Mouse (Mus musculus): ENCODE results near the gene Abca17. TPM values are rescaled to one million over a fixed set of nuclear protein-coding genes. Genes with fewer than 3 reads are reported as not detected.
A peak's percentile ranks its signal among the peaks of the same experiment; 100 is the strongest.

Abca17 gene
- polyA plus RNA-seq, 1 experiment from 2014 or later, result not detected

DNA sequence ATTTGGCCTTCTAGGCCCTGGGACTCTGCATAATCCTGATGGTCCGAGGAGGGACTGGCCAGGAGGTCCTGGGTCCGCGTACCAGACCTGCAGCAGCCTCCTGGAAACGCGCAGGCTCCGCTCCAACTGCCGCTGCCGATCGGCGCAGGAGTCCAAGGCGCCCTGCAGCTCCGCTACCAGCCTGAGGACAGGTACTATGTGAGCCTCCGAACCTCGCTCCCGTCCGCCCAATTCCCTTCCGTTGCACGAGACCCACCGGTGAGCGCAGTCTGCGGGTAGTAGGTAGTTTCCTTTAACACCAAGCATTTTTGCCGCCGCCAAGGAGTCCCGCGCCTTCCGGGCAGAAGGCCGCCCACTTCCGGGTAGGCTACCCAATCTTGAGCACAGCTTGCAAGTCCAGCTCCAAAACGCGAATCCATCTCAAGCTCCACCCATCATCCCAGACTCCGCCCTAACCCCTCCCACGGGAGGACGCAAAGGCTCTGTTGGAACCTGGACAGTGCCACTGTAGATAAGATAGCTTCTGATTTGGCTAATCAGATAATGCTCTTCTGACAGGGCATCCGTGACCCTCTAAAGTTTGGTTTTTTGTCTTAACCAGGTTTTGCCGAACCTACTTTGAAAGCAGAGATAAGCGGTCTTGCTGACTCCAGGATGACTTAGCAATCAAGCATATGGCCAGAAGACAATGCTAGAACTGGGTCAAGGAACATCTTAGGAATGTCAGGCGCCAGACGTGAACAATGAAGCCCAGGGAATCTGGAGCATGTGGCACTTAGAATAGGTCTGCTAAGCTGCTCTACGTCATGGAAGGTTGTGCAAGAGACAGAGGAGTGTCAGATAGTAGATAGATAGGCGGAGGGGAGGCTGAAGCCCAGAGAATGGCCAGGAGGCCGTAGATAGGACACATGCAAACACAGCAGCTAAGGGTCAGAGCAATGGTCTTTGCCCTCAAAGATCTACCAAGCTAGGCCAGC, 130.1 kb downstream of the Abca17 start, which contains the start of gene Tedc2:
Tedc2 (minus strand) TSS at position 417 of the 977 bp plus-strand sequence.
- peaks cover 14% of the 10 kb centered on the region for H3K4me1 ChIP-seq (ENCODE audit: control insufficient read depth, insufficient read depth, low read length)
- H3K4me3 ChIP-seq (ENCODE audit: low read length), result peak within 1 kb of the TSS; percentile 93
- H3K4me2 ChIP-seq (ENCODE audit: low read depth, low read length), result peak within 1 kb of the TSS; percentile 95
- no peaks in the 10 kb centered on the region for H3K27me3 ChIP-seq (ENCODE audit: control insufficient read depth, insufficient read depth, low read length)
- H3K36me3 ChIP-seq (ENCODE audit: control insufficient read depth, insufficient read depth), result peaks cover 34% of the 10 kb centered on the region
- 2% methylated on average over 41 of the region's 41 CpGs for WGBS
- ATAC-seq (replicated peaks; ENCODE audit: extremely low read depth, insufficient read depth, low FRiP score), result peak; percentile 91
- peak within 1 kb of the TSS; percentile 88 for H3K9ac ChIP-seq (ENCODE audit: low read length)
- peak within 1 kb of the TSS; percentile 68 for H3K27ac ChIP-seq (ENCODE audit: low read length)
- no peaks in the 10 kb centered on the region for H3K9me3 ChIP-seq (replicated peaks; ENCODE audit: control insufficient read depth, low read length)

DNA sequence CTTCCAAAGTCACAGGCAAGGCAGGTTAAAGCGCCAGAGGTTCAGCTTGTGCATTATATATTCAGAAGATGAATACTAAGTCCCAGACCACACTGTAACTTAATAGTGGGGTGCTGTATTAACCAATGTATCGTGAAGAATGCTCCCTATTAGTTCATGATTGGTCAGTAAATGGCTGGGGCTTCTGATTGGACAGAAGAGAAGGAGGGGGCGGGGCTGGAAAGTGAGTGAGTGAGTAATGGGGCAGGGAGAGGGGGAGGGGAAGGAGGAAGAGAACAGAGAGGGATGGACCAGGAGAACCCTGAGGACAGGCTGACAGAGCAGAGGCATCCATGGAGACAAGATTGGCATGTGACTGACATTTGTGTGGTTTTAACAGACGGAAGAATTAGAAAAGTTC, 134.0 kb downstream of the Abca17 start:
- no peak overlapping the region for H3K27ac ChIP-seq (ENCODE audit: low read length)
- H3K4me1 ChIP-seq (ENCODE audit: control insufficient read depth, insufficient read depth, low read length), result peaks cover 19% of the 10 kb centered on the region
- no peak overlapping the region for H3K9ac ChIP-seq (ENCODE audit: low read length)
- H3K27me3 ChIP-seq (ENCODE audit: control insufficient read depth, insufficient read depth, low read length), result peaks cover 4% of the 10 kb centered on the region; the same call in 1 of the 2 replicates
- H3K4me2 ChIP-seq (ENCODE audit: low read depth, low read length), result no peak overlapping the region
- no peak overlapping the region for H3K4me3 ChIP-seq (ENCODE audit: low read length)
- peaks cover 17% of the 10 kb centered on the region for H3K36me3 ChIP-seq (ENCODE audit: control insufficient read depth, insufficient read depth)
- H3K9me3 ChIP-seq (replicated peaks; ENCODE audit: control insufficient read depth, low read length), result no peaks in the 10 kb centered on the region
- WGBS, result 69% methylated on average over 4 of the region's 4 CpGs
- no peak for ATAC-seq (replicated peaks; ENCODE audit: extremely low read depth, insufficient read depth, low FRiP score)

Small RNAs within 50 kb of the gene (microRNA-seq; reads per million reads assigned to microRNA genes)
- gene Gm24427 (not detected), gene Mir5134 (1.2 reads per million), gene Mir6965 (1.2 reads per million)

Other genes with a start within 250 kb of the Abca17 start
- 40.1 and 40.5 TPM in 2 replicates for gene Pdpk1, start 200.1 kb downstream of the Abca17 start, polyA plus RNA-seq (2015; fragmentation: Nextera tagmentation; extraction: Ambion mirVana)
- 25.2 and 28.0 TPM in 2 replicates for gene Amdhd2, start 187.3 kb downstream of the Abca17 start, polyA plus RNA-seq (2015; fragmentation: Nextera tagmentation; extraction: Ambion mirVana)
- 522 and 538 TPM in 2 replicates for gene Atp6v0c, start 181.4 kb downstream of the Abca17 start, polyA plus RNA-seq (2015; fragmentation: Nextera tagmentation; extraction: Ambion mirVana)
- 3.7 and 4.3 TPM in 2 replicates for gene Tbc1d24, start 145.5 kb downstream of the Abca17 start, polyA plus RNA-seq (2015; fragmentation: Nextera tagmentation; extraction: Ambion mirVana)
- 1.3 and 1.6 TPM in 2 replicates for gene Ntn3, start 141.5 kb downstream of the Abca17 start, polyA plus RNA-seq (2015; fragmentation: Nextera tagmentation; extraction: Ambion mirVana)
- 4.2 and 5.7 TPM in 2 replicates for gene Tedc2, start 130.2 kb downstream of the Abca17 start, polyA plus RNA-seq (2015; fragmentation: Nextera tagmentation; extraction: Ambion mirVana)
- gene Ccnf, start 99.6 kb downstream of the Abca17 start, polyA plus RNA-seq (2015; fragmentation: Nextera tagmentation; extraction: Ambion mirVana), result 37.0 and 43.2 TPM in 2 replicates
- 6.8 and 9.8 TPM in 2 replicates for gene Abca3, start 882 bp upstream of the Abca17 start, polyA plus RNA-seq (2015; fragmentation: Nextera tagmentation; extraction: Ambion mirVana)
- 211 and 215 TPM in 2 replicates for gene Rnps1, start 63.5 kb upstream of the Abca17 start, polyA plus RNA-seq (2015; fragmentation: Nextera tagmentation; extraction: Ambion mirVana)
- 333 and 371 TPM in 2 replicates for gene Eci1, start 75.6 kb upstream of the Abca17 start, polyA plus RNA-seq (2015; fragmentation: Nextera tagmentation; extraction: Ambion mirVana)
- 1.5 and 2.1 TPM in 2 replicates for gene Dnase1l2, start 92.0 kb upstream of the Abca17 start, polyA plus RNA-seq (2015; fragmentation: Nextera tagmentation; extraction: Ambion mirVana)
- gene E4f1, start 119.2 kb upstream of the Abca17 start, polyA plus RNA-seq (2015; fragmentation: Nextera tagmentation; extraction: Ambion mirVana), result 27.7 and 28.8 TPM in 2 replicates
- gene Pgp, start 119.3 kb upstream of the Abca17 start, polyA plus RNA-seq (2015; fragmentation: Nextera tagmentation; extraction: Ambion mirVana), result 71.1 and 76.0 TPM in 2 replicates
- gene Bricd5, start 122.8 kb upstream of the Abca17 start, polyA plus RNA-seq (2015; fragmentation: Nextera tagmentation; extraction: Ambion mirVana), result 0.21 and 0.25 TPM in 2 replicates
- gene Mlst8, start 128.0 kb upstream of the Abca17 start, polyA plus RNA-seq (2015; fragmentation: Nextera tagmentation; extraction: Ambion mirVana), result 18.7 and 19.5 TPM in 2 replicates
- 0.24 and 0.52 TPM in 2 replicates for gene Caskin1, start 137.5 kb upstream of the Abca17 start, polyA plus RNA-seq (2015; fragmentation: Nextera tagmentation; extraction: Ambion mirVana)
- gene Traf7, start 176.9 kb upstream of the Abca17 start, polyA plus RNA-seq (2015; fragmentation: Nextera tagmentation; extraction: Ambion mirVana), result 77.6 and 80.7 TPM in 2 replicates
- 0.87 and 0.92 TPM in 2 replicates for gene Rab26, start 183.1 kb upstream of the Abca17 start, polyA plus RNA-seq (2015; fragmentation: Nextera tagmentation; extraction: Ambion mirVana)
- 17.6 and 18.4 TPM in 2 replicates for gene Pkd1, start 198.8 kb upstream of the Abca17 start, polyA plus RNA-seq (2015; fragmentation: Nextera tagmentation; extraction: Ambion mirVana)

Measured in heart, embryonic 16.5 days (tissue).